Mouse (Mus musculus) neural tube, embryonic 13.5 days (tissue): ENCODE results near the gene Sgta. TPM values are rescaled to one million over a fixed set of nuclear protein-coding genes. Genes with fewer than 3 reads are reported as not detected.

Experiments used
- ATAC-seq: fragments of 200-750 bp; cut with Nextera tagmentation; 2 replicates; pipeline ENCODE4 v1.8.0; 2017; ENCODE audit warnings: low read depth, mild to moderate bottlenecking, moderate TSS enrichment, moderate library complexity
- H3K27ac ChIP-seq: fragments of 300-500 bp; sonication (generic); replicated peaks from 2 replicates; pipeline ENCODE4 v1.5.1; 2015; ENCODE audit warnings: moderate library complexity, mild to moderate bottlenecking, inconsistent platforms
- H3K27me3 ChIP-seq: fragments of 300-500 bp; sonication (generic); 2 replicates; pipeline ENCODE4 v1.6.1; 2015; ENCODE audit warnings: mild to moderate bottlenecking, inconsistent platforms
- H3K36me3 ChIP-seq: fragments of 300-500 bp; sonication (generic); 2 replicates; pipeline ENCODE4 v1.6.1; 2015; ENCODE audit warnings: mild to moderate bottlenecking, inconsistent platforms
- H3K4me1 ChIP-seq: fragments of 300-500 bp; sonication (generic); replicated peaks from 2 replicates; pipeline ENCODE4 v1.6.1; 2015; ENCODE audit warnings: inconsistent platforms
- H3K4me2 ChIP-seq: fragments of 300-500 bp; sonication (generic); 2 replicates; pipeline ENCODE4 v1.6.1; 2015; ENCODE audit warnings: inconsistent platforms, mild to moderate bottlenecking, moderate library complexity
- H3K4me3 ChIP-seq: fragments of 300-500 bp; sonication (generic); 2 replicates; pipeline ENCODE4 v1.5.1; 2015; ENCODE audit warnings: mild to moderate bottlenecking, inconsistent platforms
- H3K9ac ChIP-seq: fragments of 300-500 bp; sonication (generic); 2 replicates; pipeline ENCODE4 v1.6.1; 2015; ENCODE audit warnings: moderate library complexity, mild to moderate bottlenecking, inconsistent platforms
- H3K9me3 ChIP-seq: fragments of 300-500 bp; sonication (generic); 2 replicates; pipeline ENCODE4 v1.6.1; 2016; ENCODE audit warnings: inconsistent platforms
- WGBS: fragments of 180-500 bp; shearing (Covaris S2); methylation state at CpG from one replicate; pipeline ENCODE4 v1.1.7; 2015; 5-methylcytosine and 5-hydroxymethylcytosine counted together
- microRNA-seq: library from miRNA; unstranded; fragments of <30 nt; microRNA quantifications from one replicate; pipeline ENCODE4, GENCODE M21; 2016
- polyA plus RNA-seq: library from polyadenylated mRNA; unstranded; fragments of >200 nt; fragmentation: Nextera tagmentation; extraction: Ambion mirVana; gene quantifications from 2 replicates; pipeline ENCODE4 v1.2.1, GENCODE M21; 2015

The Sgta gene
- polyA plus RNA-seq, 1 experiment from 2014 or later, result 286 TPM

GRCm38 (mm10) chr10:80996501-80996900 is 63.5 kb downstream of the Sgta start:
- no peaks in the 10 kb centered on the region for H3K9me3 ChIP-seq
- H3K27ac ChIP-seq, result no peak overlapping the region
- 94% methylated on average over 8 of the region's 8 CpGs for WGBS
- H3K36me3 ChIP-seq, result no peaks in the 10 kb centered on the region
- H3K4me1 ChIP-seq, result peaks cover 20% of the 10 kb centered on the region
- no peak overlapping the region for H3K4me2 ChIP-seq
- H3K27me3 ChIP-seq, result peaks cover 28% of the 10 kb centered on the region; the same call in 1 of the 2 replicates
- no peak for ATAC-seq
- no peak overlapping the region for H3K4me3 ChIP-seq
- H3K9ac ChIP-seq, result no peak overlapping the region

GRCm38 (mm10) chr10:80995091-80995632 is 64.8 kb downstream of the Sgta start:
- 0 out of 2 replicates have a peak, but pooled peaks have one; percentile 25 for ATAC-seq
- 12% methylated on average over 21 of the region's 21 CpGs for WGBS
- Histone ChIP-seq H3K4me1 (peaks cover 7% of the 10 kb centered on the region), H3K27ac (no peak overlapping the region), H3K36me3 (no peaks in the 10 kb centered on the region), H3K4me2 (peak overlapping the region; percentile 38), H3K9ac (peak overlapping the region; percentile 47; the same call in 1 of the 2 replicates), H3K4me3 (no peak overlapping the region), H3K9me3 (no peaks in the 10 kb centered on the region), H3K27me3 (peaks cover 28% of the 10 kb centered on the region; the same call in 1 of the 2 replicates)

GRCm38 (mm10) chr10:80994621-80995020 is 65.4 kb downstream of the Sgta start:
- H3K9me3 ChIP-seq, result no peaks in the 10 kb centered on the region
- no peaks in the 10 kb centered on the region for H3K36me3 ChIP-seq
- H3K4me1 ChIP-seq, result peaks cover 2% of the 10 kb centered on the region
- no peak for ATAC-seq
- peak overlapping the region; percentile 47; the same call in 1 of the 2 replicates for H3K9ac ChIP-seq
- H3K27ac ChIP-seq, result no peak overlapping the region
- H3K27me3 ChIP-seq, result peaks cover 29% of the 10 kb centered on the region
- peak overlapping the region; percentile 38; the same call in 1 of the 2 replicates for H3K4me2 ChIP-seq
- 60% methylated on average over 4 of the region's 4 CpGs for WGBS
- no peak overlapping the region for H3K4me3 ChIP-seq

Small RNA genes lying within 50 kb of the gene (microRNA-seq; reads per million reads assigned to microRNA genes)
- gene Mir5615-1, result not detected
- not detected for gene Mir5615-2

Other genes starting within 250 kb of the Sgta start
- 0.76 and 1.1 TPM in 2 replicates for gene Jsrp1, start 246.7 kb downstream of the Sgta start, polyA plus RNA-seq
- 1,173 and 1,183 TPM in 2 replicates for gene Oaz1, start 233.5 kb downstream of the Sgta start, polyA plus RNA-seq
- gene Lingo3, start 216.1 kb downstream of the Sgta start, polyA plus RNA-seq, result 2.3 and 3.2 TPM in 2 replicates
- gene Lsm7, start 205.0 kb downstream of the Sgta start, polyA plus RNA-seq, result 199 and 218 TPM in 2 replicates
- 62.0 and 66.2 TPM in 2 replicates for gene Sppl2b, start 204.9 kb downstream of the Sgta start, polyA plus RNA-seq
- gene Tmprss9, start 188.3 kb downstream of the Sgta start, polyA plus RNA-seq, result 0.08 and 0.31 TPM in 2 replicates
- 328 and 331 TPM in 2 replicates for gene Timm13, start 159.2 kb downstream of the Sgta start, polyA plus RNA-seq
- gene Lmnb2, start 141.9 kb downstream of the Sgta start, polyA plus RNA-seq, result 38.3 and 41.6 TPM in 2 replicates
- gene Gadd45b, start 130.1 kb downstream of the Sgta start, polyA plus RNA-seq, result 8.8 and 9.0 TPM in 2 replicates
- 16.2 and 17.4 TPM in 2 replicates for gene Gng7, start 45.2 kb downstream of the Sgta start, polyA plus RNA-seq
- 38.1 and 38.7 TPM in 2 replicates for gene Diras1, start 34.5 kb downstream of the Sgta start, polyA plus RNA-seq
- 40.9 and 44.2 TPM in 2 replicates for gene Slc39a3, start 22.8 kb downstream of the Sgta start, polyA plus RNA-seq
- gene Thop1, start 9.9 kb upstream of the Sgta start, polyA plus RNA-seq, result 47.4 and 48.4 TPM in 2 replicates
- 0.27 and 0.90 TPM in 2 replicates for gene Creb3l3, start 38.7 kb upstream of the Sgta start, polyA plus RNA-seq
- gene Map2k2, start 45.7 kb upstream of the Sgta start, polyA plus RNA-seq, result 217 and 244 TPM in 2 replicates
- gene Zbtb7a, start 75.0 kb upstream of the Sgta start, polyA plus RNA-seq, result 12.2 and 14.9 TPM in 2 replicates
- gene Pias4, start 107.7 kb upstream of the Sgta start, polyA plus RNA-seq, result 60.0 and 77.5 TPM in 2 replicates
- 532 and 537 TPM in 2 replicates for gene Eef2, start 116.5 kb upstream of the Sgta start, polyA plus RNA-seq
- gene Dapk3, start 122.8 kb upstream of the Sgta start, polyA plus RNA-seq, result 79.1 and 80.9 TPM in 2 replicates
- not detected in 2 replicates for gene 4930442H23Rik, start 123.7 kb upstream of the Sgta start, polyA plus RNA-seq
- not detected in 2 replicates for gene Nmrk2, start 141.9 kb upstream of the Sgta start, polyA plus RNA-seq
- gene Atcay, start 170.7 kb upstream of the Sgta start, polyA plus RNA-seq, result 58.1 and 62.3 TPM in 2 replicates
- gene Zfr2, start 173.0 kb upstream of the Sgta start, polyA plus RNA-seq, result 21.7 and 21.8 TPM in 2 replicates
- gene Matk, start 192.8 kb upstream of the Sgta start, polyA plus RNA-seq, result 10.5 and 13.0 TPM in 2 replicates
- 145 and 150 TPM in 2 replicates for gene Mrpl54, start 206.8 kb upstream of the Sgta start, polyA plus RNA-seq
- 33.7 and 36.1 TPM in 2 replicates for gene Apba3, start 206.8 kb upstream of the Sgta start, polyA plus RNA-seq
- 2.3 and 3.3 TPM in 2 replicates for gene Tjp3, start 231.4 kb upstream of the Sgta start, polyA plus RNA-seq
- 99.3 and 102 TPM in 2 replicates for gene Pip5k1c, start 232.8 kb upstream of the Sgta start, polyA plus RNA-seq